Mouse (Mus musculus) ZHBTc4 (cell line): ENCODE data around the gene Atg101.
"Not testable (repeated sequence)": the region's sequence is repeated elsewhere in the genome, so short reads cannot be mapped to it uniquely, and the experiment has no call there.

Experiments used
- DNase-seq: peaks from one replicate; pipeline ENCODE4 v3.0.0-alpha.2; 2011; ENCODE audit warnings: low read depth, low spot score

Atg101 gene

DNA sequence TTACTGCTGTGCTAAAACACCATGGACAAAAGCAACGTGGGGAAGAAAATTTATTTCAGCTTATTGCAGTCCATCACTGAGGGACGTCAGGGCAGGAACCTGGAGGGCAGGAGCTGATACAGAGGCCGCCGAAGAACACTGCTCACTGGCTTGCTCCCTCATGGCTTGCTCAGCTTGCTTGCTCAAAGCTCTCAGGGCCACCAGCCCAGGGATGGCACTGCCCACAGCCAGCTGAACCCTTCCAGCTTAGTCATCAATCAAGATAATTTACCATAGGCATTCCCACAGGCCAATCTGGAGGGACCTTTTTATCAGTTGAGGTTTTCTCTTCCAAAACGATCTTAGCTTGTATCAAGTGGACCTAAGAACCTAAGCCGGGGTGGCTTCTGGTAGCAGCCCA lies 27.9 kb downstream of the Atg101 start:
- DNase-seq = no peak

GRCm38 (mm10) chr15:101315378-101315777 lies 31.3 kb downstream of the Atg101 start:
- no peak for DNase-seq

DNA sequence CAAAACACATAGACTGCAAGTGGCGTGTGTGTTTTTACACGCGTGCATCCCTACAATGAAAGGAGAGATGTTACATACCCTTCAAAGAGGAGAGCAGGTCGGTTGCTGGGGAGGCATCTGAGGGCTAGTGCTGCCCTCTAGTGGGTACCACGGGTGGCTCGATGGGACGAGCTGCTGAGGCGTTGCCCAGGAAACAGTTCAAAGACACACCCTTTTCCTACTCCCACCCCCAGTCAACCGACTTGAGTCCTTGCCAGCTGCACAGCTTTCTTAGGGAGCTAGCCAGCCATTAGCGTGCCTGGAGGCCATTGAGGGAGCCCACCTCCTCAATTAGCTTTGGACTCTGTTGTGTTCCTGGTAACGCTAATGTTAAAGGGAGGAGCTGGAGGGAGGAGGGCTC lies 31.8 kb downstream of the Atg101 start:
- DNase-seq = peak; percentile 97

- DNase-seq = no peak
These were observed 32.3 kb downstream of the Atg101 start for GRCm38 (mm10) chr15:101316279-101316912.

DNA sequence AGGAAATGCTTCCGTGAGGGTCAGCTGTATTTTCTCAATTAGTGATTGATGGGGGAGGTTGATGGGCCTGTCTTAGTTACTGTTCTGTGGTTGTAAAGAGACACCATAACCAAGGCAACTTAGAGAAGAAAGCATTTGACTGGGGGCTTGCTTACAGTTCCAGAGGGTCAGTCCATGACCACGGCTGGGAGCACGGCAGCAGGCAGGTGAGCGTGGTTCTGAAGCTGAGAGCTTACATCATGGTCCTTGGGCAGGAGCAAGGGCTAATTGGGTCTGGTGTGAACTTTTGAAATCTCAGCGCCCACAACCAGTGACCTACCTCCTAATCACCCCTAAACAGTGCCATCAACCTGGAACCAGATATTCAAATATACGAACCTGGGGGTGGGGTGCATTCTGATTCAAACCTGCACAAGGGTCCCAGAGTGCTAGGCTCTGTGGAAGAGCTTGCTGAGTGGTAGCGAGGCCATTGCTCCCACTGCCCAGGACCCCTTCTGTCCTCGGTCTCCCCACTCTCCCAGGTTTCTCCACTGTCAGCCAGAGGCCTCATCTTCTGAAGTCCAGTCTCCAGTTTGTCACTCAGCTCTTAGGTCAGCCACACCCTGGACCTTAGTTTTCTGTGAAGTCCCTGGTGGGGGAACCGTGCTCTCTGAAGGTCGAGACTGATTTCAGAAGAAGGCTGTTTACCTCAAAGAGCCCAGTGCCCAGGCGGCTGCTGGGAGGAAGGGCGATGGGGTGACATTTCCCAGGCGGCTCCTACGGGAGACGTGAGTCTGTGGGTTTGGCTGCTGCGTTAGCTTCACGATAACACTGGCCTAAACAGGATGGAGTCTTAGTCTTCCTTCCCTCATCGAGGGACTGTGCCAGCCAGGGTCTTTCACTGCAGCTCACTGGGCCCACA lies 33.1 kb downstream of the Atg101 start:
- no peak for DNase-seq

DNA sequence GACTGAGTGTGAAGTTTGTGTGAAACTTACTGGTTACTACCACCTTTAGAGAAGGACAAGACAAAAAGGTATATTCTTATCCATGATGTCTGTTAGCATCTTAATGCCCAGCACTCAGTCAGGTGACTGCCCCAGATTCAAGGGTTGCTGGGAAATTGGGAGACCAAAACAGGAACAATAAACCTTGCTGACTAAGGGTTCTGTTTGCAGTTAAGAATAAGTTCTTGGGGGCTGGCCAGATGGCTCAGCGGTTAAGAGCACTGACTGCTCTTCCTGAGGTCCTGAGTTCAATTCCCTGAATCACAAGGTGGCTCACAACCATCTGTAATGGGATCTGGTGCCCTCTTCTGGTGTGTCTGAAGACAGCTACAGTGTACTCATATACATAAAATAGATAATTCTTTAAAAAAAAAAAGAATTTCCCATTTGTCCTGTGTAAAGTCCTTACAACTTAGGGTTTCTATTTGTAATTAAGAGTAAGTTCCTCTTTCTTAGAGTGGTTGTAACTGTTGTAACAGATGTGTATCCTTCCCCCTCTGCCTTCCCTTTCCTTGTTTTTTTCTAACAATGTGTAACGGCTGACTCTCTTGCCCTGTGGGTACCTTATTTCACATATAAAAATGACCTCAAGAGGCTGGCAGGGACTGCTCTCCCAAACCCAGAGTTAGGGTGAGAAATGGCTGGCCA lies 33.9 kb downstream of the Atg101 start:
- no peak for DNase-seq

- no peak for DNase-seq
These were observed 35.1 kb downstream of the Atg101 start for GRCm38 (mm10) chr15:101318889-101319765.

DNA sequence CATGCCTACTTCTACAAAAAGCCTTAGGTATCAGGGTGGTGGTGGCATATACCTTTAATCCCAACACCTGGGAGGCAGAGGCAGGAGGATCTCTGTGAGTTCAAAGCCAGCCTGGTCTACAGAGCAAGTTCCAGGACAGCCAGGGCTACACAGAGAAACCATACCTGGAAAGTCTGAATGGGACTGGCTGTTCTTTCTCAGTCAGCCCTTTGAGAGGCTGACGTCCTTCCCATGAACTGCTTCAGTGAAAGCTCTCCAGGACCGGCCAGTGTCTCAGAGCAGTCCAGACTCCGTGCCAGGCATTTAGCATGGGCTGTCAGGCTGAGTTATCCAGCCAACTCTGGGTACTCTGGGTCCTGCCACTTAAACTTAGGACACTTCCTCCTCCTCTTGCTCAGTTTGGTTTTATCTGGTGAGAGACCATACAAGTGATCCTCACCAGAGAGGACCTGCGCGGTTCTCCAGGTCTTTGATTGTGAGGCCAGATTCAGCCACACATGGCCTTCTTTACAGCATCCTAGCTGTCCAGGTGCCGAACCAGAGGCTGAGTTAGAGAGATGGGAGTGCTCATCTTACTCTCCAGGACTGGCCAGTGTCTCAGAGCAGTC lies 36.0 kb downstream of the Atg101 start:
- DNase-seq = no peak

DNA sequence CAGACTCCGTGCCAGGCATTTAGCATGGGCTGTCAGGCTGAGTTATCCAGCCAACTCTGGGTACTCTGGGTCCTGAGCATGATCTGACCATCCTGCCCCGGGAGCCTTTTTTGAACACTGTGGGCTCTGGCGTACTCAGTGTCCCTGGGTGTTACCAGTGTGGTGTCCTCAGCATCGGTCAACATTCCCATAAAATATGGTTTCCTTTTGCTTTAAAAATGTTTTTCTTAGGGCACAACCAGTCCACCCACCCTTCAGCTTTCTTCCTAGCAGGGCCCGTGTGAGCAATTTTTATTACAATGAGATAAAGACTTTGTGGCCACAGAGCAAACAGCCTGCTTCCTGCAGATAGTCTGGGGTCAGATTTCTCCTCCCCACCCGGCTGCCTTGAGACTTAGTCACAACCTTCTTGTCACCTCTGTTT lies 36.6 kb downstream of the Atg101 start:
- DNase-seq = no peak

- DNase-seq = no peak
These were observed 37.1 kb downstream of the Atg101 start for GRCm38 (mm10) chr15:101321126-101321525.

DNA sequence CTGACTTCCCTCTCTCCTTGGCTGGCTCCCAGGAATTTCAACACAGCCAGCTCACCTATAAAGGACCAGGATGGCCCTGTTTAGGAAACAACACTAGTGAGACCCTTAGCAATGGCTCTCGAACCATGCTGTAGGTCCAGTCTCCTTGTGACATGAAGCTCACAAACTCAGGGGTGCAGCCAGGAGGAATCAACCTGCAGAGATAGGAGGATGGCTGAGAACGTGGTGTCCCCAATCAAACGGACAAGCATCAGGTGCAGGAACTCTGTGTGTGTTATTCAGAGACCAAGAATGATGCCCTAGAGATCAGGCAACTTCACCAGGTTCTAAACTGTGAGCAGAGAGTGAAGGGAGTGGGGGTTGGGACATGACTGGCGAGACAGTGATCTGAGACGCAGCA lies 38.0 kb downstream of the Atg101 start:
- no peak for DNase-seq

GRCm38 (mm10) chr15:101322640-101323039 lies 38.6 kb downstream of the Atg101 start:
- DNase-seq = no peak

GRCm38 (mm10) chr15:101323511-101323910 lies 39.4 kb downstream of the Atg101 start:
- peak; percentile 40 for DNase-seq

DNA sequence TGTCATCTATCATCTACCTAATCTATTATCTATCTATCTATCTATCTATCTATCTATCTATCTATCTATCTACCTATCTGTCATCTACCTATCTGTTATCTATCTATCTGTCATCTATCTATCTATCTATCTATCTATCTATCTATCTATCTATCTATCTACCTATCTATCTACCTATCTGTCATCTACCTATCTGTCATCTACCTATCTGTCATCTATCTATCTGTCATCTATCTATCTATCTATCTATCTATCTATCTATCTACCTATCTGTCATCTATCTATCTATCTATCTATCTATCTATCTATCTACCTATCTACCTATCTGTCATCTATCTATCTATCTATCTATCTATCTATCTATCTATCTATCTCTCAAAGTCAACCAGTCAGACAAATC lies 40.3 kb downstream of the Atg101 start:
- not testable (repeated sequence) for DNase-seq

GRCm38 (mm10) chr15:101325991-101326534 lies 42.0 kb downstream of the Atg101 start:
- DNase-seq = peak; percentile 93

- peak; percentile 90 for DNase-seq
These were observed 43.2 kb downstream of the Atg101 start for GRCm38 (mm10) chr15:101327282-101327681.

- DNase-seq = peak; percentile 73
These were observed 44.9 kb downstream of the Atg101 start for GRCm38 (mm10) chr15:101328876-101329563.

DNA sequence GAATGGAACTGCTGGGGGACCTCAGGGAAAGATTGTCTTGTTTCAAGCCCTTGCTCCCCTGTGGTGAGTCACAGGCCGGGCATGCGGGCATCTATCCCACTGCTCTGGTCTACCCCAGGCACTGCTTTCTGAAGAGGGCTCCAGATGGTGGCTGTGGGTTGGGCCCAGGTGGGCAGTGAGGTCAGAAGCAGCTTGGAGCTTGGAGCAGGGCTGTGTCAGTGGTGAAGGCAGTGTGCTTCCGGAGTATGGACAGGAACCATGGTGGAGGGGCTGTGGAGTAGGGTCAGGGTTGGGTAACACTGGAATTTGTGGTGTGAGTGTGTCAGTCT lies 45.5 kb downstream of the Atg101 start:
- no peak for DNase-seq

GRCm38 (mm10) chr15:101331090-101331489 lies 47.0 kb downstream of the Atg101 start:
- no peak for DNase-seq

DNA sequence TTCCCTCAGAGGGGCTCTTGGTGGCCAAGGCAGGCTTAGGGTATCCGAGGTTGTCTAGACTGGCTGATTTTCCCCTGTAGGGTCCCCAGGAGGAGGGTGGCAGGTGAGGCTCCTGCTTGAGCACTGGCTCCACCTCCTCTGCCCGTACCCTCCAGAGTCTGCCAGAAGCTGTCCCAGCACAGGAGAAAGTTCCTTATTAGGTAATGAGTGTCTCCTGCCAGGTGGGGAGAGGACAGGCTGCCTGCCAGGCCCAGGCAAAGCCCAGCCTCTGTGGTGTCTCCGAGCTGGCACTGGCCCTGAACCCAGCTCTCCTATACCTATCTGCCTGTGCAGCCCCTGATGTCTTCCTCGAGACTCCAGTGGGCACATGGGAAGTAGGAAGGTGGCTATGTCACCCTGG lies 48.3 kb downstream of the Atg101 start:
- no peak for DNase-seq
